Mouse (Mus musculus): ENCODE measurements around the gene Cd9. TPM values are rescaled to one million over a fixed set of nuclear protein-coding genes. Genes with fewer than 3 reads are reported as not detected.
A peak's percentile ranks its signal among the peaks of the same experiment; 100 is the strongest.

The Cd9 gene
- polyA plus RNA-seq, 1 experiment from 2014 or later: 487 TPM

DNA sequence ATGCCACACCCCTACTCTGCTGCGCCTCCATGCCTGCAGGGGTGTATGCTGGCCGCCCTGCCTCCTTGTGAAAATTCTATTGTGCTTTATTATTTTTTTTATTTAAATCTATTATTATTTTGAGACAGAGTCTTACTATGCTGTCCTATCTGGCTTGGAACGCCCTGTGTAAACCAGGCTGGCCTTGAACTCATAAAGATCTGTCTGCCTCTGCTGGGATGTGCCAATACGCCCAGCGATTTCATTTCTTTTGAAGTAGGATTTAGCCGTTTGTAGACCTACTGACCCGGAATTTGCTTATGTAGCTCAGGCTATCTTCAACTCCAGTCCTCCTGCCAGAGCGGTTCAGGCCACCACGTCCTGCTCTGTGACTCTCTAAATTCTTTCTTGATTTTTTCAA is 770 bp upstream of the Cd9 start:
- Histone ChIP-seq H3K4me2 (replicated peaks; ENCODE audit: low read depth) (no peak overlapping the region), H3K27ac (replicated peaks) (no peak overlapping the region), H3K9ac (ENCODE audit: low read length) (no peak overlapping the region), H3K27me3 (ENCODE audit: control insufficient read depth, insufficient read depth, low read length) (no peaks in the 10 kb centered on the region), H3K9me3 (ENCODE audit: control insufficient read depth, low read length) (no peaks in the 10 kb centered on the region), H3K4me3 (ENCODE audit: low read depth, low read length) (no peak overlapping the region), H3K4me1 (replicated peaks; ENCODE audit: control insufficient read depth, insufficient read depth) (peaks cover 4% of the 10 kb centered on the region; the same call in 1 of the 2 replicates), H3K36me3 (ENCODE audit: control insufficient read depth, insufficient read depth, low read length) (no peaks in the 10 kb centered on the region)
- DNase-seq (ENCODE audit: low spot score): peak; percentile 53
- 61% methylated on average over 9 of the region's 9 CpGs for WGBS
- TF ChIP-seq CTCF (IDR thresholded peaks at IDR 0.05; ENCODE audit: low read depth) (no peak), EP300 (optimal IDR thresholded peaks at IDR 0.05) (no peak)
- ATAC-seq (ENCODE audit: low FRiP score, low TSS enrichment): no peak

DNA sequence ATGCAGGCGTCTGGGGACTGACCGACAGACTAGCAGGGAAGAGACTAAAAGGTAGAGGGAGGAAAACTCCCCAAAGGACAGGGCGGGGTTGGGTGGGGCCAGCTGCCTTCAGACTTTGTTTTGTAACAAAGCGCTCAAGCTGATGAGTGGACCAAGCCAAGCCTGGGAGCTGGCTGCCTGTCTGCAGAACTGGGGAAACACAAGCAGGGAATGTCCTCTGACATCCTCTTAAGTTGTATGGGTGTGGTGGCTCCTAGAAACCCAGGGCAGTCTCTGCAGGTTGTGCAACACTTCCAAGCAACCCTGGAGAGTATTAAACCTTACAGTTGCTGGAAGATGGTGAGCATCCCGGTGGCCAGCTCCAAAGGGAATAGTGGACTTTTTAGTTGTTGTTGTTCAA is 1.4 kb downstream of the Cd9 start:
- peaks cover 4% of the 10 kb centered on the region; the same call in 1 of the 2 replicates for H3K4me1 ChIP-seq (replicated peaks; ENCODE audit: control insufficient read depth, insufficient read depth)
- ATAC-seq (ENCODE audit: low FRiP score, low TSS enrichment) (peak; percentile 20; the same call in 1 of the 2 replicates), DNase-seq (ENCODE audit: low spot score) (peak; percentile 55)
- H3K36me3 ChIP-seq (ENCODE audit: control insufficient read depth, insufficient read depth, low read length): no peaks in the 10 kb centered on the region
- no peaks in the 10 kb centered on the region for H3K9me3 ChIP-seq (ENCODE audit: control insufficient read depth, low read length)
- peak overlapping the region; percentile 73 for H3K4me3 ChIP-seq (ENCODE audit: low read depth, low read length)
- H3K9ac ChIP-seq (ENCODE audit: low read length): peak overlapping the region; percentile 86
- H3K4me2 ChIP-seq (replicated peaks; ENCODE audit: low read depth): peak overlapping the region; percentile 77
- TF ChIP-seq CTCF (IDR thresholded peaks at IDR 0.05; ENCODE audit: low read depth) (no peak), EP300 (optimal IDR thresholded peaks at IDR 0.05) (no peak)
- peak overlapping the region; percentile 96 for H3K27ac ChIP-seq (replicated peaks)
- 32% methylated on average over 5 of the region's 5 CpGs for WGBS
- no peaks in the 10 kb centered on the region for H3K27me3 ChIP-seq (ENCODE audit: control insufficient read depth, insufficient read depth, low read length)

DNA sequence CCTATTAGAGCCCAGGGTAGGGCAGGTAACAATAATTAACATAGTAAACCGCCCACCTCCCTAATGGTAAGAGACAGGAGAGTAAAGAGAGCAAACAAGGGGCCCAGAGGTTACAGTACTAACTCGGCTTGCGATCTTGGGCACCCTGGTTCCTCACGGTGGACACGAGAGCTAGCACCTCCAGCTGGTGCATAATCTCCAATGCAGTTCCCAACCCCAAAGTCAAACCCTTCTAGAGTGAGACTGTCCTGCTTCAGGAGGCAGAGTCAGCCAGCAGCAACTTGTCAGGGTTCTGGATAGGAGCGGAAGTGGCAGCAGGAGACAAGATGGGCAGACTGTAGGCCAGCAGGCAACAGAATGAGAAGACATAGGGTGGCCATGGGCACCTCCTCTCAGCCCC is 1.9 kb downstream of the Cd9 start:
- Histone ChIP-seq H3K36me3 (ENCODE audit: control insufficient read depth, insufficient read depth, low read length) (no peaks in the 10 kb centered on the region), H3K4me3 (ENCODE audit: low read depth, low read length) (peak overlapping the region; percentile 73; the same call in 1 of the 2 replicates), H3K4me2 (replicated peaks; ENCODE audit: low read depth) (peak overlapping the region; percentile 77), H3K4me1 (replicated peaks; ENCODE audit: control insufficient read depth, insufficient read depth) (peaks cover 4% of the 10 kb centered on the region; the same call in 1 of the 2 replicates), H3K27me3 (ENCODE audit: control insufficient read depth, insufficient read depth, low read length) (no peaks in the 10 kb centered on the region), H3K9me3 (ENCODE audit: control insufficient read depth, low read length) (no peaks in the 10 kb centered on the region), H3K9ac (ENCODE audit: low read length) (peak overlapping the region; percentile 47; the same call in 1 of the 2 replicates), H3K27ac (replicated peaks) (peak overlapping the region; percentile 96)
- WGBS: 59% methylated on average over 6 of the region's 6 CpGs
- TF ChIP-seq CTCF (IDR thresholded peaks at IDR 0.05; ENCODE audit: low read depth) (peak; percentile 49), EP300 (optimal IDR thresholded peaks at IDR 0.05) (no peak)
- DNase-seq (ENCODE audit: low spot score) (no peak), ATAC-seq (ENCODE audit: low FRiP score, low TSS enrichment) (no peak)

DNA sequence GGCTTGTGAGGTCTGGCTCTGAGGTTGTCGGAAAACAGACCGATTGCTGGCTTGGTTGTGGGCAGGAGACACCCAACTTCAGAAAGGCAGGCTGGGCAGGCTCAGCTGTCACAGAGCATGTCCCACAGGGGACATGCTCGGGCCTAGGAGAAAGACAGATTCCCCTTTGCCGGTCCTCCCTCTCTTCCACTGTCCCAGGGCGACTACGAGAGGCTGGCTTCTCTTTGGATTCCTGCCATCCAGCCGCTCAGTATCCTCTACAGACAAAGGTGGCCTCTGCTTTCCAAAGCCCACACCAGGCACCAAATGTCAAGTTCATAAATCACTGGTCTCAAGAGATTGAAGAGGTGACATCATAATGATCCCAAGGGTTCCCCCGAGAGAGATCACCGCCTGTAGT is 2.6 kb downstream of the Cd9 start:
- H3K36me3 ChIP-seq (ENCODE audit: control insufficient read depth, insufficient read depth, low read length): no peaks in the 10 kb centered on the region
- peak overlapping the region; percentile 73; the same call in 1 of the 2 replicates for H3K4me3 ChIP-seq (ENCODE audit: low read depth, low read length)
- H3K4me2 ChIP-seq (replicated peaks; ENCODE audit: low read depth): peak overlapping the region; percentile 77
- peak overlapping the region; percentile 8; the same call in 1 of the 2 replicates for H3K9ac ChIP-seq (ENCODE audit: low read length)
- no peaks in the 10 kb centered on the region for H3K27me3 ChIP-seq (ENCODE audit: control insufficient read depth, insufficient read depth, low read length)
- DNase-seq (ENCODE audit: low spot score): no peak
- ATAC-seq (ENCODE audit: low FRiP score, low TSS enrichment): no peak
- no peaks in the 10 kb centered on the region for H3K9me3 ChIP-seq (ENCODE audit: control insufficient read depth, low read length)
- peak overlapping the region; percentile 96 for H3K27ac ChIP-seq (replicated peaks)
- peaks cover 4% of the 10 kb centered on the region; the same call in 1 of the 2 replicates for H3K4me1 ChIP-seq (replicated peaks; ENCODE audit: control insufficient read depth, insufficient read depth)
- TF ChIP-seq EP300 (optimal IDR thresholded peaks at IDR 0.05) (no peak), CTCF (IDR thresholded peaks at IDR 0.05; ENCODE audit: low read depth) (no peak)
- whole genome bisulfite sequencing: 54% methylated on average over 9 of the region's 9 CpGs

DNA sequence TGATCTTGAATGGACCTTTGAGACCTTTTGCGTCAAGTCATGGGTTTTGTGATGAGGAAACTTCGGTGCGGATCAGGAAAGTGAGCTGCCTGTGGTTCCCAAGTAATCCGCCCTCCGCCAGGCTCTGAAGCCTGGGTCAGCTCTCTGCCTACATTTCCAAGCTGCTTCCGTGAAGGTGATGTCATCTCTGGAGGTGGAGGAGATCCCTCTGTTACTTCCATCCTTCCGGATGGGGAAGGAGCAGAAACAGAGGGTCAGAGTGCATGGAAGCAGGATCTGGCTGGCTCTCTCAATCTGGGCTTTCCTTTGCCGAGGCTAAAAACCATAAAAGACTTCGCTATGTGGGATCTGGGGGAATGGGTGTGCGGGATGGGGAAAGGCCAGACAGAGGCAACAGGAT is 3.2 kb downstream of the Cd9 start:
- H3K27ac ChIP-seq (replicated peaks): peak overlapping the region; percentile 53; the same call in 1 of the 2 replicates
- H3K4me2 ChIP-seq (replicated peaks; ENCODE audit: low read depth): peak overlapping the region; percentile 77
- H3K4me3 ChIP-seq (ENCODE audit: low read depth, low read length): peak overlapping the region; percentile 6; the same call in 1 of the 2 replicates
- H3K9ac ChIP-seq (ENCODE audit: low read length): no peak overlapping the region
- H3K36me3 ChIP-seq (ENCODE audit: control insufficient read depth, insufficient read depth, low read length): no peaks in the 10 kb centered on the region
- 65% methylated on average over 10 of the region's 10 CpGs for WGBS
- no peaks in the 10 kb centered on the region for H3K27me3 ChIP-seq (ENCODE audit: control insufficient read depth, insufficient read depth, low read length)
- TF ChIP-seq EP300 (optimal IDR thresholded peaks at IDR 0.05) (no peak), CTCF (IDR thresholded peaks at IDR 0.05; ENCODE audit: low read depth) (no peak)
- H3K4me1 ChIP-seq (replicated peaks; ENCODE audit: control insufficient read depth, insufficient read depth): peaks cover 4% of the 10 kb centered on the region; the same call in 1 of the 2 replicates
- DNase-seq (ENCODE audit: low spot score) (peak; percentile 38), ATAC-seq (ENCODE audit: low FRiP score, low TSS enrichment) (peak; percentile 25)
- H3K9me3 ChIP-seq (ENCODE audit: control insufficient read depth, low read length): no peaks in the 10 kb centered on the region

DNA sequence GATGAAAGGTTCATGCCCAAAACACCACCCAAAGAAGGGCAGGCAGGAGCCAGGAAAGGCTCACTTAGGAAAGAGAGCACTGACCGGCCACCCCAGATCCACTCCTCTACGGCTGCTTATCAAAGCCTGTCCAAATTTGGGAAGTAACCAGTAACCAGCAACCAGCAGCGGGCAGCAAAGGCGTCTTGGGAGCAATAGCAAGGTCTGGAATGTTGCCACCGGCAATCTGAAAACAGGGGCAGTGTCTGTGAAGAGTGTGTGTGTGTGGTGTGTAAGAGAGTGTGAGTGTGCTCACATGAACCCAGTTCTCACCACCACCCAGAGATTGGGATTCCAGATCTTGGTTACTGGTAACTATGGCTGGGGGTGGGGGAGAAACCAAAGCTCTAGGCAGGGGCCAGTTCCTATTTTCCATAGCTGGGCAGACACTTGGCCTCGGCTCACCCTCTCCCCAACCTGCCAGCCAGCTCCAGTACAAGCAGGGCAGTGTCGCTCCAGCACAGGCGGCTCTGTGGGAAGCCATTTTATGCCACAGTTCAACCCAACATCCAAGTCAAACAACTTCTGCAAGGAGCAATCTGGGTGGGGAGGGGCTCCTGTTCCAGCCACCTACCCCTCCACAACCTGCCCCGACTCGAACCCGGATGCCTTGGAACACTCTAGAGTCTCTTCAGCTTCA is 4.6 kb downstream of the Cd9 start:
- ATAC-seq (ENCODE audit: low FRiP score, low TSS enrichment) (no peak), DNase-seq (ENCODE audit: low spot score) (peak; percentile 35)
- no peaks in the 10 kb centered on the region for H3K9me3 ChIP-seq (ENCODE audit: control insufficient read depth, low read length)
- H3K27ac ChIP-seq (replicated peaks): peak overlapping the region; percentile 63
- no peak overlapping the region for H3K4me3 ChIP-seq (ENCODE audit: low read depth, low read length)
- H3K9ac ChIP-seq (ENCODE audit: low read length): peak overlapping the region; percentile 4; the same call in 1 of the 2 replicates
- H3K4me1 ChIP-seq (replicated peaks; ENCODE audit: control insufficient read depth, insufficient read depth): peaks cover 4% of the 10 kb centered on the region; the same call in 1 of the 2 replicates
- no peaks in the 10 kb centered on the region for H3K36me3 ChIP-seq (ENCODE audit: control insufficient read depth, insufficient read depth, low read length)
- TF ChIP-seq CTCF (IDR thresholded peaks at IDR 0.05; ENCODE audit: low read depth): peak; percentile 41
- TF ChIP-seq EP300 (optimal IDR thresholded peaks at IDR 0.05): no peak
- no peak overlapping the region for H3K4me2 ChIP-seq (replicated peaks; ENCODE audit: low read depth)
- 63% methylated on average over 11 of the region's 11 CpGs for WGBS
- H3K27me3 ChIP-seq (ENCODE audit: control insufficient read depth, insufficient read depth, low read length): no peaks in the 10 kb centered on the region

Data from stomach, postnatal 0 days (tissue).